In the genomic region with DNA sequence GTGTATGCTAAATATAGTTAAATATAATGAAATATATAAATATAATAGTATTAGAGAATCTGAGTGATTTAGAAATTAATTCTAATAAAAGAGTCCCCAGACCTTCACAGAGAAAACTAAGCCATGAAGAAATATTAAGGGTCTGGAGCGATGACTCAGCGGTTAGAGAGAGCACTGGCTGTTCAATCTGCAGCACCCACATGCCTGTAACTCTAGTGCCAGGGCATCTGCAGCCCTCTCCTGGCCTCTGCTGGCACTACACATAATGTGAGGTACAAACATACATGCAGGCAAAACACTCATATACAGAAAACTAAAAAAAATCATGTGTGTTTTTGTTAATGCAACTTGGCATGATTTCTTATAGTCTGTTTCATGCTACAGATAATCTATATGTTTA, we compare ENCODE assay signal across 10 mouse cellular contexts. TPM values are rescaled to one million over a fixed set of nuclear protein-coding genes. Genes with fewer than 3 reads are reported as not detected.
DNase-seq lines count a peak whose midpoint lies in the region.
"Had no signal": no experiment of that assay in that cellular context is flagged by ENCODE, and none has a peak within 500 bp of the region (broad histone marks: within the 10 kb centered on the region; RNA-seq: fewer than 3 reads in every experiment).

No protein-coding gene starts in this region.

- peak; percentile 10 for DNase-seq in embryo, embryonic 10 days (ENCODE audit: low spot score)
- no peak for DNase-seq in embryo, embryonic 9.5 days (ENCODE audit: extremely low spot score)
- DNase-seq in testis, postnatal 10 days (ENCODE audit: low spot score) = peak; percentile 43
- DNase-seq in testis, postnatal 14 days (ENCODE audit: low spot score) = no peak
- peak; percentile 27 to 33 for DNase-seq in kidney, postnatal 4 days
- peak; percentile 43 for DNase-seq in thymus, postnatal 25 days
- DNase-seq in Muller cell, postnatal 12 days (ENCODE audit: inconsistent ontology term) = no peak
- DNase-seq in frontal cortex, adult 2 months (ENCODE audit: extremely low spot score in 1 of 2, low spot score in 1 of 2) = no peak

RNA-seq across cellular contexts. Expression of a gene that starts 18.4 kb away (rescaled TPM):
- polyA plus RNA-seq in frontal cortex, adult 2 months (2012; rRNA removed) = 5.8 and 6.6 TPM in 2 replicates

RNA-seq across cellular contexts. Expression of a gene that starts 23.7 kb away (rescaled TPM):
- polyA plus RNA-seq in frontal cortex, adult 2 months (2012; rRNA removed) = not detected in 2 replicates
- polyA plus RNA-seq: erythroblast, embryonic 14.5 days; Patski had no signal

RNA-seq across cellular contexts. Expression of a gene that starts 34.8 kb away (rescaled TPM):
- polyA plus RNA-seq in frontal cortex, adult 2 months (2012; rRNA removed) = 32.8 and 35.0 TPM in 2 replicates

RNA-seq across cellular contexts. Expression of a gene that starts 46.0 kb away (rescaled TPM):
- 579 and 627 TPM in 2 replicates for polyA plus RNA-seq in frontal cortex, adult 2 months (2012; rRNA removed)

RNA-seq across cellular contexts. Expression of a gene that starts 46.1 kb away (rescaled TPM):
- 7.4 and 8.2 TPM in 2 replicates for polyA plus RNA-seq in frontal cortex, adult 2 months (2012; rRNA removed)

Comparison
In these comparisons a context has a peak if more than half of its experiments do, and no peak if none do; other contexts are left out.
1. DNase-seq: peak in embryo, embryonic 10 days (single experiment), testis, postnatal 10 days (single experiment), kidney, postnatal 4 days (2 of 2) and thymus, postnatal 25 days (single experiment); none in embryo, embryonic 9.5 days (single experiment), testis, postnatal 14 days (single experiment), Muller cell, postnatal 12 days (single experiment) and frontal cortex, adult 2 months (0 of 2).